Mouse (Mus musculus) thymus, adult 2 months (tissue): Measurements from ENCODE around the gene Fbxl20. TPM values are rescaled to one million over a fixed set of nuclear protein-coding genes. Genes with fewer than 3 reads are reported as not detected.

Experiments used
- DNase-seq: peaks from one replicate; pipeline ENCODE4 v3.0.0; 2021
- H3K27ac ChIP-seq: fragments of 200-500 bp; 2 replicates; pipeline ENCODE4 v1.5.1; 2012; ENCODE audit warnings: low read length, control low read depth; ENCODE audit not compliant: control insufficient read depth, insufficient read depth
- H3K27me3 ChIP-seq: fragments of 200-500 bp; 2 replicates; pipeline ENCODE4 v1.6.1; 2012; ENCODE audit warnings: mild to moderate bottlenecking, low read length, moderate library complexity, mixed read lengths; ENCODE audit not compliant: control insufficient read depth, insufficient read depth
- H3K36me3 ChIP-seq: fragments of 200-500 bp; 2 replicates; pipeline ENCODE4 v1.6.1; 2012; ENCODE audit warnings: mild to moderate bottlenecking, low read length, moderate library complexity; ENCODE audit not compliant: control insufficient read depth, insufficient read depth
- H3K4me1 ChIP-seq: fragments of 200-500 bp; replicated peaks from 2 replicates; pipeline ENCODE4 v1.6.1; 2012; ENCODE audit warnings: low read length; ENCODE audit not compliant: control insufficient read depth, insufficient read depth
- H3K4me3 ChIP-seq: fragments of 200-500 bp; 2 replicates; pipeline ENCODE4 v1.5.1; 2012; ENCODE audit warnings: mild to moderate bottlenecking, low read length, control low read depth, moderate library complexity; ENCODE audit not compliant: control insufficient read depth, insufficient read depth
- CTCF ChIP-seq: fragments of 200-500 bp; IDR thresholded peaks from 2 replicates; pipeline ENCODE4 v1.5.1; 2012; ENCODE audit warnings: mild to moderate bottlenecking, control low read depth, low read length, moderate library complexity, borderline replicate concordance; ENCODE audit not compliant: control insufficient read depth, poor library complexity, insufficient read depth; ENCODE audit errors: extremely low read depth
- POLR2A ChIP-seq: fragments of 200-500 bp; IDR thresholded peaks from 2 replicates; pipeline ENCODE4 v1.6.1; 2012; ENCODE audit warnings: mild to moderate bottlenecking, low read length, control low read depth, moderate library complexity; ENCODE audit not compliant: control insufficient read depth, poor library complexity, insufficient read depth; ENCODE audit errors: extremely low read depth
- WGBS: fragments of 180-500 bp; shearing (Covaris S2); methylation state at CpG from one replicate; pipeline ENCODE4 v1.1.7; 2018; 5-methylcytosine and 5-hydroxymethylcytosine counted together
- polyA plus RNA-seq: library from polyadenylated mRNA; depleted of rRNA; stranded (reverse); fragments of >200 nt; gene quantifications from 2 replicates; pipeline ENCODE4 v1.2.3, GENCODE M21; 2012

The Fbxl20 gene
- polyA plus RNA-seq, 1 experiment, result 40.3 TPM

DNA sequence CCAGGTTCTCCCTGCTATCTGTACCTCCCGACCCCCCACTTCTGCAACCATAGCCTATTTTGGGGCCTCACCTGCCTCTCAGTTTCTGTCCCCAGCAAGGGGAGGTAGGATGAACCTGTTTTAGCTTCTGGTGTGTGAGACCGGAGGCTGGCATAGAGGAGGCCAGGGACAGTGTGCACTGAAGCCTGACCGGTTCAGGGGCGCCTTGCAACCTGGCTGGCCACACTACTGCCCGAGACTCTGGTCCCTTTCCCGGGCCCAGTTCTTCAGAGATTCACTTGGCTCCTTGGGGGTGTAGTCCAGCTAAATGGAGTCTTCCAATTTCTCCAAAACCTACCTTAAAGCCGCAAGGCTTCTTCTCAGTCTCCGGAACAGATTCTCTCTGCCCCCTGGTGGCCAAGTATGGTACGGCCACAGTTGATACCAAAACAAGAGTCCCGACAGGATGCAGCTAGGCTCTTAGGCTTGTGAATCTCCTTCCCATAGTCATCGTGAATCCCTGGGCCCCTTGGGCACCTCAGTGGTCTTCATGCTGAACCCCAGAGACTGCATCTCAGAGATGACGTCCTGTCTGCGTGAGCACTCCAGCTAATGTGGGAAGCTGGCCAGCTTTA is 74.9 kb downstream of the Fbxl20 start:
- no peaks in the 10 kb centered on the region for H3K36me3 ChIP-seq
- no peak overlapping the region for H3K27ac ChIP-seq
- WGBS, result 26% methylated on average over 13 of the region's 13 CpGs
- peak; percentile 90 for DNase-seq
- TF ChIP-seq CTCF, result peak; percentile 19; the same call in 1 of the 2 replicates
- no peak for TF ChIP-seq POLR2A
- H3K4me3 ChIP-seq, result no peak overlapping the region
- H3K4me1 ChIP-seq, result no peaks in the 10 kb centered on the region
- no peaks in the 10 kb centered on the region for H3K27me3 ChIP-seq

DNA sequence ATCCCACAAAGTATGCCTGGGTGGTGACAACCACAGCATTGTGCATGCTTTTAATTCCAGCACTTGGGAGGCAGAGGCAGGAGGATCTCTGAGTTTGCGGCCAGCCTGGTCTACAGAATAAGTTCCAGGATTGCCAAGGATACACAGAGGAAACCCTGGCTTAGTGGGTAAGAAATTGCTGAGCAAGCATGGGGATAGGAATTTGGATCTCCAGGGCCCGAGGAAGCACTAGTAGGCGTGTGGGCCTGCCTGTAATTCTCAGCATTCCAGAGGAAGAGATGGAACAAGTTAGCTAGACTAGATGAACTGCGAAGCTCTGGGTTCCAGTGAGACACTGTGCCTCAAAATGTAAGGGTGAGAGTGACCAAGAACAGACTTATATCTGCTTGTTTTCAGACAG is 76.8 kb downstream of the Fbxl20 start:
- no peaks in the 10 kb centered on the region for H3K4me1 ChIP-seq
- no peak for TF ChIP-seq CTCF
- no peak for TF ChIP-seq POLR2A
- H3K27ac ChIP-seq, result no peak overlapping the region
- no peaks in the 10 kb centered on the region for H3K27me3 ChIP-seq
- no peak for DNase-seq
- 94% methylated on average over 4 of the region's 4 CpGs for WGBS
- no peak overlapping the region for H3K4me3 ChIP-seq
- H3K36me3 ChIP-seq, result no peaks in the 10 kb centered on the region

DNA sequence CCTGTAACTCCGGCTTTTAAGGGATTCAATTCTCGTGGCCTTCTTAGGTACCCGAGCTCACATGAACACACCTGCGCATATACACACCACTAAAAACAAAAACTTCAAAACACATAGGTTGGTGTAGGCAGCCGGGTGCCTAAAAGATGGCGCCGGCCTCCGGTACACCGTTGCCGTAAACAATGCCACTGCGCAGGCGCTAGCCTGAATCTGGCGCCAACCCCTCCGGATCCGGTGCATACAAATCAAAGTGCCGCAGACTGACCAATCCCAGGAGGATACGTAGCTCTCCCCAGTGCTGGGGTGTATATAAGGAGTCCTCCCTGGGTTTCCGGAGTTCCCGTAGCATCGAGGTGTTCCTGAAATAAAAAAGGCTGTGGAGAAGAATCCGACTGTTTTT is 82.9 kb downstream of the Fbxl20 start:
- DNase-seq, result no peak
- H3K36me3 ChIP-seq, result no peaks in the 10 kb centered on the region
- WGBS, result 95% methylated on average over 21 of the region's 21 CpGs
- H3K27me3 ChIP-seq, result no peaks in the 10 kb centered on the region
- no peaks in the 10 kb centered on the region for H3K4me1 ChIP-seq
- H3K4me3 ChIP-seq, result no peak overlapping the region
- TF ChIP-seq CTCF (no peak), POLR2A (no peak)
- no peak overlapping the region for H3K27ac ChIP-seq

DNA sequence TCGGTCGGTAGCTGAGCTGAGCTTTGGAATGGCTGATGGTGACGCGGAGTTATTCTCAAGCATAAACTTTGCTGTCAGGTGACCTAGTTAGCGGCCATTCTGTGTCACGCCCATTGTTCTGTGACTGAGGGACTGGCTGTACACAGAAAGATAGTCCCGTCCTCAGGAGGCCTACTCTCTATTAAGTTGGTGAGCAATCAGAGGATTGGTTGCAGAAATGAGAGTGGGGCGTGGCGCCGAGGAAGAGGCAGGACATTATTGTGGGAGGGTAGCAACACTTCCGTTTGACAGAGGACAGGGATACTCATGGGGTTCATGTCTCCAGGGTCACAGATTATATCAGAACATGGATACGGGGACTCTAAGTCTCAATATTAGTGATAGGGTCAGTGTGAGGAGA is 84.0 kb downstream of the Fbxl20 start:
- TF ChIP-seq POLR2A, result no peak
- no peak for TF ChIP-seq CTCF
- Histone ChIP-seq H3K4me1 (no peaks in the 10 kb centered on the region), H3K36me3 (no peaks in the 10 kb centered on the region), H3K4me3 (no peak overlapping the region), H3K27me3 (no peaks in the 10 kb centered on the region), H3K27ac (no peak overlapping the region)
- 94% methylated on average over 12 of the region's 12 CpGs for WGBS
- no peak for DNase-seq

DNA sequence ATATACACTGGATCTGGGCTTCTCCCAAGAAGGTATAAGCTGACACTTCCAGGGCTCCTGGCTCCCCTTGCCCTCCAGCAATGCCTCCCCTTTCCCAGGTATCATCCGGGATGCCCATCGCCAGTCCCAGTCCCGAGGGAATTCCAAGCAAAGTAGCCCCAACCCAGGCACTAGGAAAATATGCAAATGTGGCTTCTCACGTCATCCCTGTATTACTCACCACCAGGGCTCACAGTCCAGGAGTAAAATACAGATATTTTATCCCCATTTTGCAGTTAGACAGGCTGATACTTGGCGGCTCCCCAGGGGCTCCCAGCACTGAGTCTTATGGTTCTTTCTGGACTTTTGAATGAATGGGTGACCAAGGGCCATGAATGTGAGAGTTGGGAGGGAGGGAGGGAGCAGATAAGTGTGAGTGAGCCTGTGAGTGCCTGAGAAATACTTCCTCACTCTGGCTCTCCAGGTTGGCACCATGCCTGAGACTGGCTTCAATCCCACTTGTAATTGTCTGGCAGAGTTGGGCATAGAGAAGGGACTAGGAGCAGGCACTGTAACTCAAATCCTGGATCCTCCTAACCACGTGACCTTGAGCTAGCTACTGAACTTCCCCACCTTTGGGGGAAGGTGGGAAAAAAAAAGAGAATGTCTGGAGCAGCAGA is 88.2 kb downstream of the Fbxl20 start:
- 83% methylated on average over 6 of the region's 6 CpGs for WGBS
- TF ChIP-seq POLR2A (no peak), CTCF (no peak)
- Histone ChIP-seq H3K27me3 (no peaks in the 10 kb centered on the region), H3K27ac (no peak overlapping the region), H3K4me3 (no peak overlapping the region), H3K4me1 (0 out of 2 replicates have a peak, but pooled peaks cover 3% of the 10 kb centered on the region), H3K36me3 (no peaks in the 10 kb centered on the region)
- DNase-seq, result no peak

DNA sequence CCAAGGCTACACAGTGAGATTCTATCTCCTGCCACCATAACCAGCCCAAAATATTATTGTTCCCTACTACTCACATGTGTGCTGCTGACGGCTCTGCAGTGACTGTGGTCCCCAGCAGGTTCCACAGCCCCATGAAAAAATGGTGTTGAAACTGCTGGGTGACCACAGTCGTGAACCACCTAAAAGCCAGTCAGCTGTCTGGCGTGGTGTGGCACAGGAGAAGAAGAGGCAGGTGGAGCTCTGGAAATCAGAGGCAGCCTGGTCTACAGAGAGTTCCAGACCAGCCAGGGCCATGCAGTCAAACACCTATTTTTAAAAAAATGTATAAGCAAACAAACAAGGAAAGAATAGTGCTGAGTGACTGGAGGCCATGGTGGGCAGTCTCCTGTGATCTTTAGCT is 88.8 kb downstream of the Fbxl20 start:
- no peak for DNase-seq
- no peak overlapping the region for H3K4me3 ChIP-seq
- no peaks in the 10 kb centered on the region for H3K36me3 ChIP-seq
- H3K27me3 ChIP-seq, result no peaks in the 10 kb centered on the region
- 6% methylated on average over 3 of the region's 3 CpGs for WGBS
- 0 out of 2 replicates have a peak, but pooled peaks cover 3% of the 10 kb centered on the region for H3K4me1 ChIP-seq
- TF ChIP-seq CTCF, result no peak
- no peak for TF ChIP-seq POLR2A
- no peak overlapping the region for H3K27ac ChIP-seq

GRCm38 (mm10) chr11:98060104-98060692 is 90.0 kb downstream of the Fbxl20 start:
- 90% methylated on average over 5 of the region's 5 CpGs for WGBS
- Histone ChIP-seq H3K4me3 (no peak overlapping the region), H3K27me3 (no peaks in the 10 kb centered on the region), H3K36me3 (no peaks in the 10 kb centered on the region), H3K27ac (no peak overlapping the region), H3K4me1 (0 out of 2 replicates have a peak, but pooled peaks cover 3% of the 10 kb centered on the region)
- DNase-seq, result no peak
- TF ChIP-seq POLR2A (no peak), CTCF (no peak)
